21 mouse cellular contexts compared by ENCODE assay signal in genomic region chr10:78300061-78300460, GRCm38 (mm10). TPM values are rescaled to one million over a fixed set of nuclear protein-coding genes. Genes with fewer than 3 reads are reported as not detected.
DNase-seq lines count a peak whose midpoint lies in the region; ATAC-seq and TF ChIP-seq lines count a peak whose summit lies in the region.
"Had no signal": no experiment of that assay in that cellular context is flagged by ENCODE, and none has a peak within 500 bp of the region (broad histone marks: within the 10 kb centered on the region; RNA-seq: fewer than 3 reads in every experiment).

No protein-coding gene starts in this region.

- no peaks in the 10 kb centered on the region for H3K36me3 ChIP-seq in heart, embryonic 11.5 days (ENCODE audit: control insufficient read depth, insufficient read depth, low read length)

- WGBS in heart, embryonic 11.5 days (ENCODE audit: insufficient replicate concordance): 79% methylated on average over 4 of the region's 4 CpGs
- 34% methylated on average over 4 of the region's 4 CpGs for WGBS in olfactory bulb, adult 2 months

- no peak overlapping the region for H3K4me2 ChIP-seq in heart, embryonic 11.5 days
- H3K4me2 ChIP-seq: embryonic facial prominence, embryonic 15.5 days had no signal

- no peak for DNase-seq in heart, adult 8-10 months (ENCODE audit: low spot score)
- DNase-seq in right cerebral cortex, adult 18-20 months: peak; percentile 81
- DNase-seq in right cerebral cortex, postnatal 4 days: no peak
- peak; percentile 88 for DNase-seq in brain, adult 2 months (ENCODE audit: low read depth, low spot score)
- no peak for DNase-seq in urinary bladder, postnatal 4 days (ENCODE audit: low spot score in 2 of 2)
- no peak for DNase-seq in kidney, postnatal 36 days
- DNase-seq: cerebellum, postnatal 10 days; embryo, embryonic 11 days; heart, adult 11 months; kidney, adult 9 months; kidney, postnatal 4 days; liver; liver, postnatal 0 days; lung, postnatal 14 days had no signal

- peaks cover 15% of the 10 kb centered on the region for H3K4me1 ChIP-seq in heart, embryonic 11.5 days (ENCODE audit: control insufficient read depth, insufficient read depth, low read length)
- H3K4me1 ChIP-seq in olfactory bulb, adult 2 months (ENCODE audit: control insufficient read depth, insufficient read depth, low read length): peaks cover 43% of the 10 kb centered on the region

- ATAC-seq in heart, embryonic 11.5 days (replicated peaks; ENCODE audit: insufficient number of reproducible peaks, low FRiP score, low TSS enrichment): no peak
- ATAC-seq: liver, postnatal 0 days; midbrain, embryonic 16.5 days had no signal

- no peak for TF ChIP-seq POLR2A in olfactory bulb, adult 2 months (IDR thresholded peaks at IDR 0.05; ENCODE audit: insufficient read depth, low read depth, low read length)

- H3K27ac ChIP-seq in heart, embryonic 11.5 days (ENCODE audit: low read depth, low read length): no peak overlapping the region
- peak overlapping the region; percentile 47 for H3K27ac ChIP-seq in olfactory bulb, adult 2 months (ENCODE audit: insufficient read depth, low read depth, low read length)
- H3K27ac ChIP-seq: embryonic facial prominence, embryonic 15.5 days; forebrain, embryonic 10.5 days had no signal

- no peaks in the 10 kb centered on the region for H3K9me3 ChIP-seq in heart, embryonic 11.5 days (replicated peaks; ENCODE audit: control insufficient read depth, low read length)
- H3K9me3 ChIP-seq: embryonic facial prominence, embryonic 15.5 days; forebrain, embryonic 10.5 days; megakaryocyte, embryonic 14.5 days had no signal

- H3K27me3 ChIP-seq in heart, embryonic 11.5 days (ENCODE audit: control insufficient read depth, insufficient read depth, low read length): no peaks in the 10 kb centered on the region
- H3K27me3 ChIP-seq: CH12.LX; embryonic facial prominence, embryonic 15.5 days; megakaryocyte, embryonic 14.5 days had no signal

- TF ChIP-seq CTCF in olfactory bulb, adult 2 months (IDR thresholded peaks at IDR 0.05; ENCODE audit: insufficient read depth, low read depth, low read length): no peak

- H3K9ac ChIP-seq in heart, embryonic 11.5 days (ENCODE audit: low read depth, low read length): 0 out of 2 replicates have a peak overlapping the region, but pooled peaks have one; percentile 34
- H3K9ac ChIP-seq: embryonic facial prominence, embryonic 15.5 days; liver, postnatal 0 days had no signal

- no peak overlapping the region for H3K4me3 ChIP-seq in heart, embryonic 11.5 days (ENCODE audit: low read depth, low read length)
- H3K4me3 ChIP-seq in olfactory bulb, adult 2 months (ENCODE audit: insufficient read depth, low read depth, low read length): no peak overlapping the region
- H3K4me3 ChIP-seq: embryonic facial prominence, embryonic 15.5 days; forebrain, embryonic 10.5 days; megakaryocyte, embryonic 14.5 days had no signal

RNA-seq across cellular contexts. Expression of gene Agpat3, which starts 52.2 kb away (rescaled TPM):
- polyA plus RNA-seq in heart, embryonic 11.5 days (2014; fragmentation: Nextera tagmentation; extraction: Ambion mirVana): 32.4 and 36.1 TPM in 2 replicates
- total RNA-seq in heart, adult 8-10 months (2022): 100 to 1,000 TPM; 206 to 254 (median 219) TPM
- polyA plus RNA-seq in olfactory bulb, adult 2 months (2012; ENCODE audit: insufficient read depth, insufficient read length, low replicate concordance, missing spikeins): 102 TPM in 1 of 2 replicates, not detected in the other

RNA-seq across cellular contexts. Expression of gene Trappc10, which starts 55.6 kb away (rescaled TPM):
- 7.6 and 16.4 TPM in 2 replicates for polyA plus RNA-seq in heart, embryonic 11.5 days (2014; fragmentation: Nextera tagmentation; extraction: Ambion mirVana)
- 10 to 100 TPM; 43.6 to 62.3 (median 52.9) TPM for total RNA-seq in heart, adult 8-10 months (2022)
- 121 TPM in 1 of 2 replicates, not detected in the other for polyA plus RNA-seq in olfactory bulb, adult 2 months (2012; ENCODE audit: insufficient read depth, insufficient read length, low replicate concordance, missing spikeins)

Comparison
In these comparisons a context has a peak if more than half of its experiments do, and no peak if none do; other contexts are left out.
1. DNase-seq: peak in right cerebral cortex, adult 18-20 months (single experiment) and brain, adult 2 months (single experiment); none in heart, adult 8-10 months (single experiment), right cerebral cortex, postnatal 4 days (single experiment), urinary bladder, postnatal 4 days (0 of 2) and kidney, postnatal 36 days (0 of 2).